Mouse (Mus musculus) neural tube, embryonic 13.5 days (tissue): ENCODE measurements at regions not wholly inside any gene's neighbourhood (a gene's known extent, or its start where the extent isn't known, plus 50 kb on each side); places are given as distances from the start of the nearest gene placed in this dataset.

Experiments used
- ATAC-seq: fragments of 200-750 bp; cut with Nextera tagmentation; 2 replicates; pipeline ENCODE4 v1.8.0; 2017; ENCODE audit warnings: low read depth, mild to moderate bottlenecking, moderate TSS enrichment, moderate library complexity
- H3K27ac ChIP-seq: fragments of 300-500 bp; sonication (generic); replicated peaks from 2 replicates; pipeline ENCODE4 v1.5.1; 2015; ENCODE audit warnings: moderate library complexity, mild to moderate bottlenecking, inconsistent platforms
- H3K27me3 ChIP-seq: fragments of 300-500 bp; sonication (generic); 2 replicates; pipeline ENCODE4 v1.6.1; 2015; ENCODE audit warnings: mild to moderate bottlenecking, inconsistent platforms
- H3K36me3 ChIP-seq: fragments of 300-500 bp; sonication (generic); 2 replicates; pipeline ENCODE4 v1.6.1; 2015; ENCODE audit warnings: mild to moderate bottlenecking, inconsistent platforms
- H3K4me1 ChIP-seq: fragments of 300-500 bp; sonication (generic); replicated peaks from 2 replicates; pipeline ENCODE4 v1.6.1; 2015; ENCODE audit warnings: inconsistent platforms
- H3K4me2 ChIP-seq: fragments of 300-500 bp; sonication (generic); 2 replicates; pipeline ENCODE4 v1.6.1; 2015; ENCODE audit warnings: inconsistent platforms, mild to moderate bottlenecking, moderate library complexity
- H3K4me3 ChIP-seq: fragments of 300-500 bp; sonication (generic); 2 replicates; pipeline ENCODE4 v1.5.1; 2015; ENCODE audit warnings: mild to moderate bottlenecking, inconsistent platforms
- H3K9ac ChIP-seq: fragments of 300-500 bp; sonication (generic); 2 replicates; pipeline ENCODE4 v1.6.1; 2015; ENCODE audit warnings: moderate library complexity, mild to moderate bottlenecking, inconsistent platforms
- H3K9me3 ChIP-seq: fragments of 300-500 bp; sonication (generic); 2 replicates; pipeline ENCODE4 v1.6.1; 2016; ENCODE audit warnings: inconsistent platforms
- WGBS: fragments of 180-500 bp; shearing (Covaris S2); methylation state at CpG from one replicate; pipeline ENCODE4 v1.1.7; 2015; 5-methylcytosine and 5-hydroxymethylcytosine counted together

GRCm38 (mm10) chrX:97434327-97434726 lies 57.3 kb upstream of the Eda2r start:
- no peak overlapping the region for H3K4me3 ChIP-seq
- H3K27me3 ChIP-seq: no peaks in the 10 kb centered on the region
- H3K4me1 ChIP-seq: no peaks in the 10 kb centered on the region
- H3K9ac ChIP-seq: no peak overlapping the region
- no peaks in the 10 kb centered on the region for H3K9me3 ChIP-seq
- WGBS: 48% methylated on average over 2 of the region's 2 CpGs
- no peak overlapping the region for H3K4me2 ChIP-seq
- H3K27ac ChIP-seq: no peak overlapping the region
- no peaks in the 10 kb centered on the region for H3K36me3 ChIP-seq
- ATAC-seq: no peak

GRCm38 (mm10) chrX:97431391-97431803 lies 54.4 kb upstream of the Eda2r start:
- Histone ChIP-seq H3K4me3 (peak overlapping the region; percentile 38), H3K27me3 (no peaks in the 10 kb centered on the region), H3K9me3 (no peaks in the 10 kb centered on the region), H3K4me2 (peak overlapping the region; percentile 55), H3K36me3 (no peaks in the 10 kb centered on the region), H3K9ac (peak overlapping the region; percentile 56; the same call in 1 of the 2 replicates), H3K27ac (no peak overlapping the region), H3K4me1 (no peaks in the 10 kb centered on the region)
- WGBS: 17% methylated on average over 6 of the region's 6 CpGs
- ATAC-seq: peak; percentile 74
